Mouse (Mus musculus) hindlimb bud, embryonic 11.5 days (tissue): ENCODE measurements around the gene Spop.

Source experiments
- DNase-seq: peaks from one replicate; pipeline ENCODE4 v3.0.0-alpha.2; 2012; ENCODE audit warnings: low read depth, low spot score; ENCODE audit errors: extremely low spot score

Gene Spop

GRCm38 (mm10) chr11:95415931-95416330, 2.1 kb downstream of the Spop start:
- no peak for DNase-seq

GRCm38 (mm10) chr11:95417341-95417740, 3.5 kb downstream of the Spop start:
- no peak for DNase-seq

GRCm38 (mm10) chr11:95420880-95421435, 7.1 kb downstream of the Spop start:
- no peak for DNase-seq

DNA sequence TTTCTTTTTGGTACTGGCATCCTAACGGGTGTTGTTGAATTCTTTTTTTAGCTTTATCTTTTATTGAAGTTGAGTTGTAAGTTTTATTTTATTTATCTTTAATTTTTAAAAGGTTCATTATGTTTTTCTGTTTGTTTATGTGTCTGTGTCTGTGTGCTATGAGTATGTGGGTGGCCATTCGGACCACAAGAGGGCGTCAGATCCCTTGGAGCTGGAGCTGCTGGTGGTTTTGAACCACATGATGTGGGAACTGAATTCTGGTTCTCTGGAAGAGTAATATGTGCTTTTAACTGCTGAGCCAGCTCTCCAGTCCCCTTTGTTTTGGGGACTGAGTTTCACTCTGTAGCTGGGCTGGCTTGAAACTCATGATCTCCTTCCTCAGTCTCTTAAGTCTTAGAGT, 9.6 kb downstream of the Spop start:
- no peak for DNase-seq

- DNase-seq: no peak
These were observed 17.5 kb downstream of the Spop start for GRCm38 (mm10) chr11:95431344-95431743.

GRCm38 (mm10) chr11:95432194-95432593, 18.3 kb downstream of the Spop start:
- no peak for DNase-seq

DNA sequence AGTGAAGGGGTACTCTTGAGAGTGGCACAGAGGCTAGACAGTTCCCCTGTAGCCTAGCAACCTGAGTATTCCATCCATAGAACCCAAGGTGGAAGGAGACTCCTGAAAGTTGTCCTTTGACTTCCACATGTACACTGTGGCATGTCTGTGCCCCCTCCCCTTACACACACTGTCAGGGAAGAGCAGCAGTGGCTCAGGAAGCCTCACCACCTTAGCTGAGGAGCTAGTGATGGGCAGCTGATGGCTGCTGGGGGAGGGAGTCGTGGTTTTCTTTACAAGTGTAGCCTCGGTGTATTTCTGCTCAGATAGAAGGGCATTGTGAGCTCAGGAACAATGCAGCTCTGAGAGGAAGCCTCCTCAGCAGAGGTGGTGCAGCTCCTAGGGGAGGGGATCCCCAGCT, 31.5 kb downstream of the Spop start:
- DNase-seq: no peak

GRCm38 (mm10) chr11:95446580-95447305, 32.9 kb downstream of the Spop start:
- no peak for DNase-seq

- DNase-seq: no peak
These were observed 34.5 kb downstream of the Spop start for GRCm38 (mm10) chr11:95448346-95448745.

DNA sequence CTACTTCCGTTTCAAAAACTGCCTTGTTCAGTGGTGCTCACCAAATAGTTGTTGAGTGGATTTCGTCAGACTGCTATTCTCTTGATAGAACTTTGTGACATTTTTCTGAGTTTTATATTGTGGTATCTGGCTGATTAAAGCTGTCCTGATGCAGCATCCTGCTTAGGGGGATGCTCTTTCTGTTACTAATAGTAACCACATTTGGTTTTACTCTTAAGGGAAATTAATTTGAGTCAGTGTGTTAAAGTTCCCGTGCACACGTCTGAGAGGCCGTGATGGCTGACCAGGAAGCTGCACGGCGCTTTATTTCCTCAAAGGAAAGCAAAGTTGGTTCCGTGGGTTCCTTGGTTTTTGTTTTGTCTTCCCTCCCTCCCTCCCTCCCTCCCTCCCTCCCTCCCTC, 41.5 kb downstream of the Spop start:
- no peak for DNase-seq

GRCm38 (mm10) chr11:95460872-95461271, 47.0 kb downstream of the Spop start:
- no peak for DNase-seq

DNA sequence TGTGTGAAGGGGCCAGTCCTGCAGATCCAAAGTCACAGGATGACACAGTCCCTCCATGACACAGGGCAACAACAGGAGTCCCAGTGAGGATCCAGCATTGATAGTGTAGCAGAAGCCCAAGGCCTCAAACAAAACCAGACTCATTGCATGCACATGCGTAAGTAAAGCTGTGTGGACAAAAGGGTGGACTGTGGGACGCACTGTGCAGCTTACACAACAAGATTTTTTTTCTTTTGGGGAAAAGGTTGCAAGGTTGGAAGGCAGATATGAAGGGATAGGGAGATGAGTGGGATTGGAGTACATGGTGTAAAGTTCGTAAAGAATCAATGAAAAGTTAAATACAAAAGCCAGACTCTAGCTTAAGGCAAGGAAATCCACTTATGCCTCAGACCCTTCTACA, 48.3 kb downstream of the Spop start:
- DNase-seq: no peak

- DNase-seq: no peak
These were observed 53.9 kb downstream of the Spop start for GRCm38 (mm10) chr11:95467731-95468130.

GRCm38 (mm10) chr11:95472942-95473341, 59.1 kb downstream of the Spop start:
- DNase-seq: no peak

- no peak for DNase-seq
These were observed 59.6 kb downstream of the Spop start for GRCm38 (mm10) chr11:95473456-95473855.

GRCm38 (mm10) chr11:95476323-95476722, 62.4 kb downstream of the Spop start:
- DNase-seq: no peak

GRCm38 (mm10) chr11:95479458-95479857, 65.6 kb downstream of the Spop start:
- DNase-seq: no peak

- no peak for DNase-seq
These were observed 66.8 kb downstream of the Spop start for GRCm38 (mm10) chr11:95480662-95481061.

DNA sequence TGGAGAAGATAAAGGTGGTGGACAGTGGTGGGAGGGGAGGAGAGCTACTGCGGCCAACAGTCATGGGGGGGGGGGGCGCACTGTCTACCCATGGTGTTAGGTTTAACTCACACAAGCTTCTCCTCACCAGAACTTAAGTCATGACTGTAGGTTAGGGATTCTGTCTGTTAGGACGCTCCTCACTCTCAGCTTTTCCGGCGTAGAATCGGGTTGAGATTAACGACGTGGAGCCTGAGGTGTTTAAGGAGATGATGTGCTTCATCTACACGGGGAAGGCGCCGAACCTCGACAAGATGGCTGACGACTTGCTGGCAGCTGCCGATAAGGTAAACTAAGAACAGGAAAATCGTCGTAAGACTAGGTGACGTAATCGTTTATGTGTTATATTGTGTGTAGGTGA, 71.8 kb downstream of the Spop start:
- DNase-seq: no peak

- DNase-seq: no peak
These were observed 73.4 kb downstream of the Spop start for GRCm38 (mm10) chr11:95487237-95487636.

DNA sequence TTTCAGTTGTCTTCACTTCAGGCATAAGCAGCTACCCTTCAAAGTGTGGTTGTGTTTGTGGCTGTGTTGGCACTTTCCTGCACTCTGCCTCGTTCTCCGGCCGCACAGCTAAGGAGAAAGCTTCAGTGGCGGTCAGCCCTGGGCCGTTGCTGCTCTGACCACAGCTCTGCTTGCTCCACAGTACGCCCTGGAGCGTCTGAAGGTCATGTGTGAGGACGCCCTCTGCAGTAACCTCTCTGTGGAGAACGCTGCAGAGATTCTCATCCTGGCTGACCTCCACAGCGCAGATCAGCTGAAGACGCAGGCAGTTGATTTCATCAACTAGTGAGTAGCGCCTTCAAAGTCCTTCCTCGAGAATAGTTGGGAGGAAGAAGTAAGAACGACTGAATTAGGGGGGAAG, 76.2 kb downstream of the Spop start:
- no peak for DNase-seq

- DNase-seq: no peak
These were observed 78.4 kb downstream of the Spop start for GRCm38 (mm10) chr11:95492256-95492655.

- no peak for DNase-seq
These were observed 79.1 kb downstream of the Spop start for GRCm38 (mm10) chr11:95493010-95493409.
